Mouse (Mus musculus): ENCODE data around the gene Tfdp2.

DNA sequence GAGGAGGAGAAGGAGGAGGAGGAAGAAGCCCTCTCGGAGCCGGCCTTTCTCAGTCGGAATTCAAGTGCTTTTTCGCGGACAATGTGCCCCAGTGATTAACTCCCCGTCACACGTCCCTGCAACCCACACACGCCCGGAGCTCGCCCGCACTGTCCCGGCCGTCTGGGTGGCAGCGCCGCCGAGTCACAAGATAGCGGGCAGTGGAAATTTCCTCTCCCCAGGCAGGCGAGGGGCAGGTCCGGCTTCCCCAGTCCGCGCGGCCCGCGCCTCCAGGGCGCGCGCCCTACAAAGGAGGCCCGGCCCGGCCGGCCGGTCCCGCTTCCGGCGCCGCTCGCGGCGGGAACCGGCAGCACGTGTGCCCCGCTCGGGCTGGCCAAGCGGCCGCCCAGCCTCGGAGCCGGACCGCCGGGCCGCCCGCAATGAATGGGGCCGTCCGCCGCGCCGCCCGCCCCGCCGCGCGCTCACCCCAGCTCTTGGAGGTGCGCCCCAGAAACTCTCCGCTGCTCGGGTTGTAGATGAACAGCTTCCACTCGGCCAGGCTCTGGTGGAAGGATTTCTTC, 167.6 kb downstream of the Tfdp2 start:
- TF ChIP-seq POLR2A (IDR thresholded peaks at IDR 0.05; ENCODE audit: extremely low read depth, insufficient read depth, low read length) (no peak), CTCF (IDR thresholded peaks at IDR 0.05; ENCODE audit: extremely low read depth, insufficient read depth, low read length) (no peak)
